Mouse (Mus musculus): ENCODE measurements at regions not wholly inside any gene's neighbourhood (a gene's known extent, or its start where the extent isn't known, plus 50 kb on each side); places are given as distances from the start of the nearest gene placed in this dataset.

GRCm38 (mm10) chr8:48915275-48915674 is 71.5 kb upstream of the Tenm3 start:
- TF ChIP-seq POLR2A (IDR thresholded peaks at IDR 0.05; ENCODE audit: borderline replicate concordance, extremely low read depth, insufficient read depth, insufficient read length, poor library complexity, severe bottlenecking) (no peak), CTCF (IDR thresholded peaks at IDR 0.05; ENCODE audit: borderline replicate concordance, extremely low read depth, insufficient read depth, insufficient read length) (no peak)
- no peak for DNase-seq (ENCODE audit: low read depth)

- DNase-seq (ENCODE audit: low read depth) = no peak
- TF ChIP-seq CTCF (IDR thresholded peaks at IDR 0.05; ENCODE audit: borderline replicate concordance, extremely low read depth, insufficient read depth, insufficient read length) (no peak), POLR2A (IDR thresholded peaks at IDR 0.05; ENCODE audit: borderline replicate concordance, extremely low read depth, insufficient read depth, insufficient read length, poor library complexity, severe bottlenecking) (no peak)
Observed at GRCm38 (mm10) chr8:48912842-48913241, 69.1 kb upstream of the Tenm3 start.

GRCm38 (mm10) chr8:48901668-48902406 is 58.1 kb upstream of the Tenm3 start:
- no peak for DNase-seq (ENCODE audit: low read depth)
- TF ChIP-seq POLR2A (IDR thresholded peaks at IDR 0.05; ENCODE audit: borderline replicate concordance, extremely low read depth, insufficient read depth, insufficient read length, poor library complexity, severe bottlenecking) = no peak
- no peak for TF ChIP-seq CTCF (IDR thresholded peaks at IDR 0.05; ENCODE audit: borderline replicate concordance, extremely low read depth, insufficient read depth, insufficient read length)

GRCm38 (mm10) chr8:48896687-48897086 is 52.9 kb upstream of the Tenm3 start:
- TF ChIP-seq POLR2A (IDR thresholded peaks at IDR 0.05; ENCODE audit: borderline replicate concordance, extremely low read depth, insufficient read depth, insufficient read length, poor library complexity, severe bottlenecking) = no peak
- no peak for TF ChIP-seq CTCF (IDR thresholded peaks at IDR 0.05; ENCODE audit: borderline replicate concordance, extremely low read depth, insufficient read depth, insufficient read length)
- DNase-seq (ENCODE audit: low read depth) = no peak

GRCm38 (mm10) chr8:48896251-48896650 is 52.5 kb upstream of the Tenm3 start:
- peak; percentile 78 for DNase-seq (ENCODE audit: low read depth)
- TF ChIP-seq CTCF (IDR thresholded peaks at IDR 0.05; ENCODE audit: borderline replicate concordance, extremely low read depth, insufficient read depth, insufficient read length) (no peak), POLR2A (IDR thresholded peaks at IDR 0.05; ENCODE audit: borderline replicate concordance, extremely low read depth, insufficient read depth, insufficient read length, poor library complexity, severe bottlenecking) (no peak)

GRCm38 (mm10) chr8:48895586-48895985 is 51.8 kb upstream of the Tenm3 start:
- peak; percentile 28 for DNase-seq (ENCODE audit: low read depth)
- TF ChIP-seq POLR2A (IDR thresholded peaks at IDR 0.05; ENCODE audit: borderline replicate concordance, extremely low read depth, insufficient read depth, insufficient read length, poor library complexity, severe bottlenecking) (no peak), CTCF (IDR thresholded peaks at IDR 0.05; ENCODE audit: borderline replicate concordance, extremely low read depth, insufficient read depth, insufficient read length) (no peak)
